Mouse (Mus musculus): ENCODE data around the gene Rad54l.

Rad54l gene

GRCm38 (mm10) chr4:116073146-116073545 is 50.3 kb downstream of the Rad54l start:
- DNase-seq: no peak

- no peak for DNase-seq
Observed at GRCm38 (mm10) chr4:116070116-116070515, 53.4 kb downstream of the Rad54l start.

GRCm38 (mm10) chr4:116063855-116064254 is 59.6 kb downstream of the Rad54l start:
- no peak for DNase-seq

GRCm38 (mm10) chr4:116059012-116059726 is 64.3 kb downstream of the Rad54l start:
- no peak for DNase-seq

- no peak for DNase-seq
Observed at GRCm38 (mm10) chr4:116057559-116057958, 65.9 kb downstream of the Rad54l start.

GRCm38 (mm10) chr4:116053399-116053961 is 70.0 kb downstream of the Rad54l start, which contains the start of gene Nsun4:
Gene Nsun4 (minus strand): TSS chr4:116053876.
- DNase-seq: peak; percentile 93 to 95

- peak; percentile 67 to 83 for DNase-seq
Observed at GRCm38 (mm10) chr4:116052526-116053293, 70.8 kb downstream of the Rad54l start.

GRCm38 (mm10) chr4:116049211-116049610 is 74.3 kb downstream of the Rad54l start:
- no peak for DNase-seq

GRCm38 (mm10) chr4:116048130-116048920 is 75.2 kb downstream of the Rad54l start:
- DNase-seq: no peak

GRCm38 (mm10) chr4:116047681-116048080 is 75.8 kb downstream of the Rad54l start:
- no peak for DNase-seq

GRCm38 (mm10) chr4:116046604-116047003 is 76.9 kb downstream of the Rad54l start:
- DNase-seq: no peak
